8 mouse cellular contexts compared by ENCODE assay signal in the genomic region with DNA sequence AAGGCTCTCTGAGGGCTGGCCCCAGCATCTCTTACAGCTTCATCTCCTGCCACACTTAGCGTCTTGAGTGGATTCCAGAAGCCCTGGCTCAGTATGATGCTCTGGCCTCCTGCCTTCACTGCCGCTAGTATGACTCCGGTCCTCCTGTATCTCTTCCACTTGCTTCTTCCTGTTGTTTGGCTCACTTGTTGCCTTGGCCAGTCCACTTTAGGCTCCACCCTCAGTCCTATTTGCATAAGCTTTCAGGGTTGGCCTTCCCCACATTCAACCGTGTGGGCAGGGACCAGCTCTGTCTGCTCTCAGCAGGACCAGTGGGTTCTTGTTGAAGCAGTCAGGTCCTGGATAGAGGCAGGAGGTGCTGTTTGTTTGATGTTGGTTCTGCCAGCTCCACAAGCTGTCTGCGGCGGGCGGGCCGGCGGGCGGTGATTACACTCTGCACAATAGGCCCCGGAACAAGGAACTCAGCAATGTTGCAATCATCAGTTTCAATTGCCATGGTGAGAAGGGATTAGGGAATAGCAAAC.
DNase-seq lines count a peak whose midpoint lies in the region; ATAC-seq and TF ChIP-seq lines count a peak whose summit lies in the region.

No protein-coding gene starts in this region.

- H3K4me3 ChIP-seq in gastrocnemius, adult 2 months, result peak overlapping the region; percentile 38
- no peak overlapping the region for H3K4me3 ChIP-seq in hindbrain, embryonic 13.5 days
- peak overlapping the region; percentile 43 for H3K4me3 ChIP-seq in midbrain, embryonic 10.5 days

- WGBS in hindbrain, embryonic 13.5 days, result 3% methylated on average over 11 of the region's 11 CpGs
- WGBS in midbrain, embryonic 10.5 days, result 0% methylated on average over 11 of the region's 11 CpGs

- no peak for ATAC-seq in hindbrain, embryonic 13.5 days (ENCODE audit: low FRiP score)

- peak; percentile 93 for DNase-seq in Muller cell, postnatal 12 days (ENCODE audit: inconsistent ontology term)
- DNase-seq in c-Kit-positive CD71-positive TER-119-negative erythroid progenitor cells, embryonic 14.5 days (ENCODE audit: low read depth), result peak; percentile 23
- DNase-seq in gastrocnemius, adult 2 months, result peak; percentile 59
- DNase-seq in layer of hippocampus, postnatal 14 days (ENCODE audit: low spot score in 2 of 2), result peak; percentile 36 to 62
- DNase-seq in midbrain, embryonic 10.5 days (ENCODE audit: low spot score), result peak; percentile 78
- DNase-seq in urinary bladder, postnatal 14 days (ENCODE audit: low spot score), result peak; percentile 48
- DNase-seq in right cerebral cortex, postnatal 14 days, result no peak

- TF ChIP-seq CTCF in gastrocnemius, adult 2 months (IDR thresholded peaks at IDR 0.05), result no peak

- intact Hi-C loops in gastrocnemius, adult 2 months (cut with DNase I), result no loop called here

- H3K9me3 ChIP-seq in hindbrain, embryonic 13.5 days, result no peaks in the 10 kb centered on the region
- no peaks in the 10 kb centered on the region for H3K9me3 ChIP-seq in midbrain, embryonic 10.5 days (replicated peaks)

- H3K9ac ChIP-seq in hindbrain, embryonic 13.5 days, result no peak overlapping the region

- peak overlapping the region; percentile 30 for H3K4me2 ChIP-seq in hindbrain, embryonic 13.5 days

- H3K36me3 ChIP-seq in hindbrain, embryonic 13.5 days, result no peaks in the 10 kb centered on the region
- H3K36me3 ChIP-seq in midbrain, embryonic 10.5 days, result no peaks in the 10 kb centered on the region

- 0 out of 2 replicates have a peak, but pooled peaks cover 7% of the 10 kb centered on the region for H3K27me3 ChIP-seq in hindbrain, embryonic 13.5 days
- peaks cover 57% of the 10 kb centered on the region for H3K27me3 ChIP-seq in midbrain, embryonic 10.5 days (ENCODE audit: low read depth, poor library complexity, severe bottlenecking)

- peak overlapping the region; percentile 59; the same call in 1 of the 2 replicates for H3K27ac ChIP-seq in gastrocnemius, adult 2 months
- H3K27ac ChIP-seq in hindbrain, embryonic 13.5 days, result peak overlapping the region; percentile 52; the same call in 1 of the 2 replicates
- H3K27ac ChIP-seq in midbrain, embryonic 10.5 days (replicated peaks), result peak overlapping the region; percentile 68

- peaks cover 49% of the 10 kb centered on the region for H3K4me1 ChIP-seq in hindbrain, embryonic 13.5 days (replicated peaks)
- H3K4me1 ChIP-seq in midbrain, embryonic 10.5 days, result peaks cover 53% of the 10 kb centered on the region
